Mouse (Mus musculus) adipocyte (in vitro differentiated cells): Measurements from ENCODE around the gene Olfr50.

Experiments
- DNase-seq: peaks from one replicate; pipeline ENCODE4 v3.0.0-alpha.2; 2016; ENCODE audit warnings: low spot score

The Olfr50 gene

GRCm38 (mm10) chr2:36790238-36790637, at the start of gene Olfr50:
Gene Olfr50, plus strand, starts transcription at chr2:36790538.
- DNase-seq, result no peak

- DNase-seq, result no peak
These were observed 6.4 kb upstream of the Olfr50 start, which contains the start of gene Olfr348 for GRCm38 (mm10) chr2:36783976-36784375. Gene Olfr348, plus strand, starts transcription at chr2:36784276.

- no peak for DNase-seq
These were observed 26.6 kb downstream of the Olfr50 start, which contains the start of gene Olfr3 for GRCm38 (mm10) chr2:36816932-36817331. Gene Olfr3, minus strand, starts transcription at chr2:36817032.

GRCm38 (mm10) chr2:36846010-36846409, 55.7 kb downstream of the Olfr50 start, which contains the start of gene Olfr350:
Gene Olfr350, plus strand, starts transcription at chr2:36846310.
- no peak for DNase-seq
